Mouse (Mus musculus) heart, postnatal 25 days (tissue): ENCODE data around the gene Sowaha. TPM values are rescaled to one million over a fixed set of nuclear protein-coding genes. Genes with fewer than 3 reads are reported as not detected.

Experiments used
- DNase-seq: peaks from one replicate; pipeline ENCODE4 v3.0.0; 2022; ENCODE audit warnings: low spot score
- intact Hi-C: fragments of 180-260 bp; cut with DNase I; formaldehyde crosslinking; loops from one replicate; pipeline ENCODE4 v1.15.1; 2025
- total RNA-seq, 2 experiments: library from RNA; stranded (reverse); gene quantifications; 2 replicates each; pipeline ENCODE4 v1.2.3; 2021

Gene Sowaha
- total RNA-seq, 2 experiments from 2014 or later = 0.08 to 0.17 TPM

DNA sequence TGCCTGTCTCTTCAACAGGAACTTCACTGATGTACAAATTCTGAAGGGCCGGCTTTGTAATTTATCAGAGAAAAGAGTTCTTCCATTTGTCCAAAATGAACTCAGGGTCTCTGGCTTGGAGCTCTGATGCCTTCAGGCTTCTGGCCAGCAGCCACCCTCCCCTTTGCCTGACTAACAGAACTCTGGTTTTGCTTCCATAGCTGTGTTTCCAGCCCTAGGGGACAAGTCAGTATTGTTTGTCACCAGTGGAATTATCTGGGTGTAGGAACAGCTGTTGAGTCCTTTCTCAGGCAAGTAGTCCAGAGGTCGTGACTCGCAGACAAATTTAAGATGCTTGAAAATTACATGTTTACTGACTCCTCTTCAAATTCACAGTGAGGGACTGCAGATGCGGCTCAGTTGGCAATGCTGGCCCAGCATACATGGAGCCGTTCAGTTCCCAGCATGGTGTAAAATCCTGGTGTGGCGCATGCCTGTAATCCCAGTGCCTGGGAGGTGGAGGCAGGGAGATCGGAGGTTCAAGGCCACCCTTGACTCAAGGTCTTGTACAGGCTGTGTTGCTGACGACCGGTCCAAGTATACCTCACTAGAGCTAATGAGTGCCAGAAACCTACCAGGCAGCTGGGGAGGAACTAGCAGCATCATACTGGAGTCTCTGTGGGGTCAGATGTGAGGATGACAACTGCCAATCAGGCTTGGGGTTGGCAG is 27.2 kb upstream of the Sowaha start:
- DNase-seq = peak; percentile 33
- intact Hi-C loops = no loop called here

DNA sequence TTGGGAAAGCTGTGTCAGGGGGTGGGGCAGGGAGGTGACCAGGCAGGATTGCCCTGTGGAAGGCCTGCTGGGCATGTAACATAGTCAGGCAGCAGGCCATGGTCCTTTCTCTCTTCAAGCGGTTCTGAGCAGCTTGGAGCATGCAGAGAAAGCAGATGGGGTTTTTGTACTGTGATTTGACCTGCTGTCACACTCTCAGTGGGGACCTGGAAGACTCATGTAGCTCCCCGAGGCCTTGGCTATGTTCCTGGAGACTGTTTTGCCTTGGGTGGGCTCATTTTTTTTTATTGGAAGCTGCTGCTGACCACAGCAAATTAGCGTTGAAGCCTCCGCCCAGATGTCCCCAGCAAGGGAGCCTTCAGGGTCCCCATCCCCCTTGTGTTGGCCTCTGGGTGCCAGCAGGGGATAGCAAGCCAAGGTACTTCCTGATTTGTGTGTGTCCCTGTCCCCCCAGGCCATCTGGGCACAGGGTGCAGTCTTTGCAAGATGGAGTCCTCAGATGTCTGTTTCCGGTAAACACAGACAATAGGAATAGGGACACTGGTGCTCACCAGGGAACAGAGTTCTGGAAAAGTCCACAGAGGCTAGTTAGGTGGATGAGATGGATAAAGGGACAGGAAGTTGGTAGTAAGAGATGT is 25.1 kb upstream of the Sowaha start:
- intact Hi-C loops = no loop called here
- no peak for DNase-seq

DNA sequence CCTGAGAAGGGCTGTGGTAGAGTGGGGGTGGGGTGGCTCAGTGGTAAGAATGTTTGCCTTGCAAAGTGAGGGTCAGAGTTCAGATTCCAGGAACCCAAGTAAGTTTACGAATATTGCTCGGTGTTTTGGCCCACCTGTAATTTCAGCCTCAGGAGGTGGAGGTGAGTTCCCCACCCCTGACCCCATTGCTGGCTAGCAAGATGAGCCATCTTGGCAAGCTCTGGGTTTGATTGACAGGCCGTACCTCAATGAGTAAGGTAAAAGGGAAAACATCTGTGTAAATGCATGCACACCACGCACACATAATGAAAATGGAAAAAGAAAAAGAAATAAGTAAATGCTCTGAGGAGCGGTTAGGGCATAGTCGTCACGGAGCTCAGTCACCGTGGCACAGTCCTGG is 24.3 kb upstream of the Sowaha start:
- intact Hi-C loops = no loop called here
- DNase-seq = no peak

DNA sequence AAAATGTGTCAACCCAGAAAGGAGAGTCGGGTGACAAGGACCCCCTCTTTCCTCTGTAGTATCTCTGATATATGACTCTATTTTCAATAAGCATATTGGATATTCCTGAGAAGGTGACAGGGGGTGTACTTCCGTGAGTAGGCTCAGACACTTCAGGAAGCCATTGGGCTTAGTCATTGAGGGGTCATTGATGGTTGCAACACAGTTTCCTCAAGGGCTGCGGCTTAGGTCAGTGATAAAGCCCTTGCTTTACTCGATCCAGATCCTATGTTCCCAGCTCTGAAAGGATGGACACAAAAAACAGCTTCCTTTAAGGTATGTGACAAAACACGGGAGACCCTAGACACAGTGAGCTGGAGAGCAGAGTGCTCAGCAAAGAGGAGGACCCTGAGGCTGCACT is 23.7 kb upstream of the Sowaha start:
- DNase-seq = no peak
- intact Hi-C loops = no loop called here

DNA sequence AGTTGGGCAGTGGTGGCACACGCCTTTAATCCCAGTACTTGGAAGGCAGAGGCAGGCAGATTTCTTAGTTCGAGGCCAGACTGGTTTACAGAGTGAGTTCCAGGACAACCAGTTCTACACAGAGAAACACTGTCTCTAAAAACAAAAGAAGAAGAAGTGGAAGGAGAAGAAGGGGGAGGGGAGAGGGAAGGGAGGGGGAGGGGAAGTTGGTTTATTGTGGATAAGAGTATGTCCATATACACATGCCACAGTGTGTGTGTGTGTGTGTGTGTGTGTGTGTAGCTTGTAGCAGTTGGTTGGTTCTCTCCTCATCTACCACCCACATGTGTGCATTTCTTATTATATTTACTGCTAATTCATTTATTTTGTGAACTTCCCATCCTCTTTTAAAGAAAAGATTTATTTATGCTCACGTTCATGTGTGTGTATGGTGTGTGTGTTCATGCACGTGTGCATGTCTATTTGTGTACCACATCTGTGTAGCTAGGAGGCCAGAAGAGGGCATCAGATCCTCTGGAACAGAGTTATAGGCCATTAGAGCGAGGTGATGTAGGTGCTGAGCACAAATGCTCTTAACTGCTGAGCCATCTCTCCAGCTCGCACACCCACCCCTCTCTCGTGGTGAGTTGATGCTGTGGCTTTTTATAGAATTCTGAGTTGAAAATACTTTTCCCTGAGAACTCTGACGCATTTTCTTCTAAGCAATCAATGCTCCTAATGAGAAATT is 22.1 kb upstream of the Sowaha start:
- no peak for DNase-seq
- intact Hi-C loops = no loop called here

DNA sequence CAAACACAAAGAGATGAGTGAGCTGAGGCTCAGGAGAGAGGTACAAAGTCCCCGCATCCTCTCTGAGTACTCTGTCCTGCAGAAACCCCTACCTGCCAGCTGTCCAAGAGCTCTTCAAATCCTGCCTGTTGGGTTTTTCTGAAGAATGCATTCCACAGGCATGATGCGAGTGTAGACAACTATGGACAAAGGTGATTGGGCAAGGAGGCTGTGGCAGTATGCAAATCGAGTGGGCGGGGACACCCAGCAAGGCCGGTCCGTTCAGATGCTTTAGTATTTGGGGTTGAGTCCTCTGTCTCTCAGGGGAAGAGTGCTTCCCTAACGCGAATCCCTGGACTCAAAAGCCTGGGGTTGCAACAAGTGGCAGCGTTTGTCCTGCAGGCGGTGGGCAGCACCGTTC is 20.5 kb upstream of the Sowaha start:
- intact Hi-C loops = no loop called here
- DNase-seq = no peak

DNA sequence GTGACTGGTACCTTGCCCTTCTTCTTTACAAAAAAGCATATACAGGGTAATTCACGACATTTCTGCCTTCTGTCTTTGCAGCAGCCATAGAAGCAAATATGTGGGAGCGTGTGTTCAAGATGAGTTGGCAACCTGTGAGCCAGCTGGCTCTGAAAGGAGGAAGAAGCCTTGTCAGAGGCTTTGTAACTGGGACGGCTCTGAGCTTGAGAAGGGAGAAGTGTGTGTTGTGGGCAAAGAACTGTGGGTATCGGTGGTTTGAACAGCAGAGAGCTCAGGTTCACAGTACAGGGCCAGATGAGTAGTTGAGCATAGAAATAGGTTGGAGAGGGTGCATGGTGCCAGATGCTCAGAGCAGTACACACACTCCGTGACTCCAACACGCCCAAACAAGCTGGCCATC is 16.9 kb upstream of the Sowaha start:
- no peak for DNase-seq
- intact Hi-C loops = no loop called here

DNA sequence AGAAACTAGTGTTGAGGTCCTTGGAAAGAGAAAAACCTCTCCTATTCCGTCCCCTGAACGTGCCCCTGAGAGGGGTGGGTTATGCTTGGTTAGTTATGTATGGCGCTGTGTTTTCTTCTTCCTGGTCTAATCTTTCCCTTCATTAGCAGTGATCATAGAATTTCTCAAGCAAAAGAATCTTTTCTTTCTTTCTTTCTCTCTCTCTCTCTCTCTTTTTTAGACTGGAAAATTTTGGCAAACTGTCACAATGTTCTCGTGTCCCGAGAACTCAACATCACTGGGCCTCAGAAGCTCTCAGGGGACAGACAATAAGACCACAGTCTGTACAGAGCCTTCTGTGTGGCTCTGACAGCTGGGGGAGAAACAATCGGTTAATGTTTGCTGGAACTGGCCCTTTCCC is 15.3 kb upstream of the Sowaha start:
- no peak for DNase-seq
- intact Hi-C loops = no loop called here

DNA sequence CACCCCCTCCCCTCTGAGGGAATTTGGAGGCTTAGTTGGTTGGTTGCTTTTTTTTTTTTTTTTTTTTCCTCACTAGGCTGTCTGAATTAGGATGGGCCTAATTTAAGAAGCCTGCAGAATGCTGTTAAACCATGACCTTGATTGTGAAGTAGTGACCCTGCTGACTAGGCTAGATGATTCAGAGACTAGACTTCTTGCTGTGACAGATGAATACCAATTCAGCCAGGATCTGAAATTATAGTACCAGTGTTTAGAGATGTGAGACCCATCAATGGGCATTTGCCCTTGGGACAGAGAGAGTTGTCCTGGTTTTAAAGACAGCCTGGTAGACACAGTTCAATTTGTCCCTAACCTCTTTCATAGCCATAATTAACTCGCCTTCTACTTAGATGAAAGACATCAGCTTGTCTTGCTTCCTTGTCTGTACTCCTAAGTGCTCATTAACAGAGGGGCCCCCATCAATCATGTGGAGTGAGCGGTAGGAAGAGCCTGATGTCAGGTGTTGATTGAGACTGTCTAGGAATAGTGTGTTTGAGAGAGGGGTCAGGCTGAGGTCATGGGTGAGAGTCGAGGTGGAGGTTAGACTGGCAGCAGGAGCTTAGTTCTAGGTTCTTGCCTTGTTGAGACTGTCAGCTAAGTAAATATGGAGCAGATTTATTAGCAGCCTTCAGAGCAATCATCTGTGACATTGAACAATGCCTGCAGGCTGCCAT is 13.3 kb upstream of the Sowaha start:
- DNase-seq = no peak
- intact Hi-C loops = no loop called here

DNA sequence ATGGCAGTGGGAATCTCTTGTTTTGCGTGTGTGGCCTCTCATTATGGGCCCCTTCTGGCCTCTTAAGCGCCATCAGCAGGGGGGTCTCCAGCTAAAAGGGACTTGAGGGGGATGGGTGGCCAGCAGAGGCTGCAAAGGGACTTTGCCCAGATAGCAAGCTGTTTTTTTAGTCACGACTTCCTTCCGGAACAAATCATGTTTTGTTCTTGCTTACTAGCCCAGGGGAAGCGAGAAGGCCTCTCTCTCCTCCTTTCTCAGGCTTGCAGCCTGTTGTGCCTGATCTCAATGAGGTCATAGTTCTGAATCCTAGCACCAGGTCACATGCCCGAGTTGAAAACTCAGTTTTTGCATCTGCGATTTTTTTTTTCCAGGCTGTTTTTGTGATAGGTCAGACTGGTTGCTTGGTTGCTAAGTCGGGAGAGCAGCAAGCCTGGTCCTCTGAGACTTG is 11.9 kb upstream of the Sowaha start:
- intact Hi-C loops = no loop called here
- peak; percentile 34 for DNase-seq

DNA sequence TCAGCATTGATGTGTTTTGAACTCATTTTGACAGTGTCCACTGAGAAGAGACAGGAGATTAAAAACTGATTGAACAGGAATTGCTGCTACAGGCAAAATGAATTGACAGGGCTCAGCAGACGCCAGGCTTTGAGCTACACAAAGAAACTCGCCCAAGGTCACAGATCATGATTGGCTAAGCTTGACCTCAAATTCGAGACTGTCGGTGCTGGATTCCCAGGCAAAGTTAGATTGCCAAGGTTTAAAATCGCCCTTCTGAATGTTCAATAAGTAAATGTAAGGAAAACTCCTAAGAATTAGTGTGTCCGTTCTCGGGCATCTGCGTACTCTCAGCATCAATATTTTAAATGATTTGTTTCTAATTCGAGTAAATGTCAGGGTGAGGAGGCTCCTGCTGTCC is 9.3 kb upstream of the Sowaha start:
- intact Hi-C loops = no loop called here
- DNase-seq = no peak

DNA sequence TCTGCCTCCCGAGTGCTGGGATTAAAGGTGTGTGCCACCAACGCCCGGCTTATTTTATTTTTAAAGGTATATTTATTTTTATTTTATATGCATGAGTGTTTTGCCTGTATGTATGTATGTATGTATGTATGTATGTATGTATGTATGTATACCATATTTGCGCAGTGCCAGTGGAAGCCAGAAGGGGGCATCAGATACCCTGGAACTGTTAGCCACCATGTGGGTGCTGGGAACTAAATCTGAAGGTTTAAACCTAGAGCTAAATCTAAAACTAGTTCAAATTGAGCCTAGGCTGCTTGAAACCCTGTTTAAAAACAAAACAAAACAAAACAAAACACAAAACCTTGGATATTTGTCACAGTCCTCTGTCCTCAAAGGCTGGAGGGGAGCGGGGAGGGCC is 8.9 kb upstream of the Sowaha start:
- intact Hi-C loops = no loop called here
- no peak for DNase-seq

DNA sequence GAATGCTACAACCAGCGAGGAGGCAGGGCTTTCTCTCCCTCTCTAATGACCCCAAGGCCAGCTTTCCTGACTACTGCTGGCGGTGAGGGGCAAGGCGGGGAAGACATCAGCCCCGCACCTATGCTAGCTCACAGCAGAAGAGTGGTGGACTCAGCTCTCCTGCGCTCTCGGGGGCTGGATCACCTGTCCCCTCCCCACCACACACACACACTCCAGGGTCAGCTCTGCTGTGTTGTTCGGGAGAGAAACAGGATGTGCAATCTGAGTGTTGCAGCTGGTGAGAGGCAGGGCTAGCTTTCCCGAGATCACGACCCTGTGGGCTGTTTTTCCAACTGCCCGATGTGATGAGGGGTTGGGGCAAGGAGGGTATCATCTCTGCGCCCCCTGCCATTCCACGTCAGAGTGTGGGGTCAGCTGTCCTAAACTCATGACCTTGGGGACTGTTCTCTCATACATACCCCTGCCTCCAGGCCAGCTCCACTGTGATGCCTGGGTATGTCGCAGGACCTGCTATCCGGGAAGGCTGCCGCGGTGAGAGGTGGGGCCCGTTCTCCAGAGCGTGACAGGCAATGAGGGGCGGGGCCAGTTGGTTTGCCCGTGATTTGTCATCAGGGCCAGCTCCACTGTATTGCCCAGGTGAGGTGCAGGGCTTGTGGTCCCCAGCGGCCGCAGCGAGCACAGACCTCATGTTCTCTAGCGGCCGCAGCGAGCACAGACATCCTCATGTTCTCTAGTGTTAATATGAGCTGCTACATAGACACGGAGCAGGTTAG is 6.9 kb upstream of the Sowaha start:
- DNase-seq = no peak
- intact Hi-C loops = no loop called here

DNA sequence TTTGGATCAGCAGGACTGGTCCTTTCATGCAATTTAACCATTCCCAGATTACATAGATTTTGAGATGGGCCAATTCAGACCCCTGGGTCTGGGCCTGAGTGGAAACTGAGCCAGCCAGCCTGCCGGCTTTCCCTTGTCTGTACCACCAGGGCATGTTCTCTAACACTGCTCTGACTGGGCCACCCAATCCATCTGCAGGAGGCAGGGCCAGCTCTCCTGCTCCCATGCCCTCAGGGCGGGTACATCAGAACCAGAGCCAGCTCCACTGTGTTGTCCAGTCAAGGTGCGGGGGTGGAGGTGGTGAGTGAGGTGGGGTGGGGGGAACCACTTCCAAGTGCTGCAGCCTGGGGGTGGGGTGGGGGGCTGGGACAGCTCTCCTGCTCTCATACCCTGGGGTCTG is 6.3 kb upstream of the Sowaha start:
- intact Hi-C loops = no loop called here
- DNase-seq = no peak

DNA sequence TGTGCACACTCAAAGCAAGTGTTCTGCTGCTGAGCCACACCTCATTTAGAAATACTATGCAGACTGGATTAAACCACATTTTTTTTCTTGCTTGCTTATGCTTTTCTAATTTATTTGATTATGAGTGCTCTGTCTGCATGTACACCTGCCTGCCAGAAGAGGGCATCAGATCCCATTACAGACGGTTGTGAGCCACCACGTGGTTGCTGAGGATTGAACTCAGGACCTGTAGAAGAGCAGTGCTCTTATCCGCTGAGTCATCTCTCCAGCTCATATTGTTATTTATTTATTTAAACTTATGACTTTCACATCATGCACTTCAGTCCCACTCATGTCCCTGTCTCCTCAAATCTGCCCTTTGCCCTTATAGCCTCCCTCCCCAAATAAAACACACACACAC is 5.6 kb upstream of the Sowaha start:
- intact Hi-C loops = no loop called here
- no peak for DNase-seq

DNA sequence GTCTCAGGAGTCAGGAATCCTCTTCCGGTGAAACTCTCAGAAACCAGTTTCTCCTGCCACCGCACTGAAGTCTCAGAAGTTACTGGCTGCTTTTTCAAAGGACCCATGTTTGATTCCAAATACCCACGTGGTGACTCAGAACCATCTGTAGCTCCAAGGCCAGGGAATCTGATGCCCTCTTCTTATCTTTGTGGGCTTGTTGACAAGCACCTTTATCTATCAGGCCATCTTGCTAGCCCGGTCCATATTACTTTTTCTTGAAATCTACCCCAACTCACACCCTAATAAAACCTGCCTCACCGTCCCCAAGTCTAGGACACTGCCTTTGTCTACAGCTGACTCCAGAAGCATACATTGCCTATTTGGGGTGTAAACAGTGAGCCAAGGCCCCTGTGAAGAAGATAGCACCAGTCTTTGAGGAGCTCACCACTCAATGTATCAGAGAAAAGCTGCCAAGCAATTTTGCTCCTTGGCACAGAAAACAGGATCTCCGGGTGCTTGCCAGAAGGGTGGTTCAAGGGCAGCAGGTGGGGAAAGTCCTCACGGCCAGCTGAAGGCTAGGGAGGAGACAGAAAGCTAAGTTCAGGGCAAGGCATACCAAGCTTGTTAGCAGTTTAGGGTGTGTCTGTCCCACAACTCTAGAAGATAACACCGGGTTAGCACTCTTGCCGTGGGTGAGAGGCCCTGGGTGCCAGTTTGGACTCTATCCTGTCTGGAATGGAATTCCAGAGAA is 3.3 kb upstream of the Sowaha start:
- intact Hi-C loops = no loop called here

DNA sequence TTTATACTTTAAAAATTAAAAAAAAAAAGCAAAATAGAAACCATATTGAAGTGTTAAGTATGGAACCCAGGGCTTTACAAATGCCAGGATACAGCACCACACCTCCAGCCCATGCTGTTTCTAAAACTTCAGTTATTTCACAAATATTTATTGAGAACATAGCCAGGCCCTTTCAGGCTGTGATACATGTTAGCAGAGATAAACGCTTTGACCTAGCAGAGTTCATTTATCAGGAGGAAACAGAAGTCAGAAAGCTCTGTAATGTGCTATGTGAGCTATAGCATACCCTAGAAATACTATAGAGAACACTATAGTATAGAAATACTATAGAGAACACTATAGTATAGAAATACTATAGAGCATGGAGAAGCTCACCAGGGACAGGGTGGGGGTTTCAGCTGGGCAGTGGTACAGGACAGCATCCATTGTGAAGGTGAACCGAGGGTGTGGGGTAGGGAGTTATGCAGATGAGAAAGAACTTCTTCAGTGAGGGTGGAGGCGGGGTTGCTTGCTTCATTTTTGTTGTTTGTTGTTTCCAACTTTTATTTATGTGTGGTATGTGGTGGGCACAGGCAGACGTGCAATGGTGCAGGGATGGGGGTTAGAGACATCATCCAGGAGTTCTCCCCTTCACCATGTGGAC is 1.1 kb upstream of the Sowaha start:
- intact Hi-C loops = no loop called here
- no peak for DNase-seq

More for the DNA sequence above, 3.3 kb upstream of the Sowaha start:
- no peak for DNase-seq

DNA sequence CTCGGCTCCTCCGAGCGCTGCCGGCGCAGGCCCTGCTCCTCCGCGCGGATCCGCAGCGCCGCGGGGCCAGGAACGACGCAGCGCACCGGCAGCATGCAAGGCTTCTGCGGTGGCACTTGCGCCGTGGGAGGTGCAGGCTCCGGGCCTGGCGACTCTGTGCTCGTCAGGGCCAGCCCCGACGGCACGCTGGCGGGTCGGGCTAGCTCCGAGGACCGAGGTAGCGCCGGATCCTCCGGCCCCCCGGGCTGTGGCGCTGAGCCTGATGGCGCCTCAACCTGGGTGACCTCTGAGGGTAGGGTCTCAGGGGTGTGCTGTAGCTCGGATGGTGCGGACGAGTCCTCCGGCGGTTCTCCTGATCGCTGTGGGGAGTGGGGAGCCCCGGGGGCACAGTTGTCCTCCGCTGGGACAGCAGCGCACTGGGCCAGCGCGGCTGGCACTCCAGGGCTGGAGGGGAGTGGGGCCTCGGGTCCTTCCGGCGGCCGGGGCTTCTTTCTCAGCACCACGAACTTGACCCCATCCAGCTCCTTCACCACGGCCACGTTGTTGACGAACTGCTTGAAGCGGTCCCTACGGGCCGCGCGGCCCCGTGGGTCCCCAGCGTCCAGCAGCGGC is 797 bp downstream of the Sowaha start:
- intact Hi-C loops = no loop called here
- DNase-seq = no peak
